Mouse (Mus musculus): ENCODE data around the gene Ywhag. TPM values are rescaled to one million over a fixed set of nuclear protein-coding genes. Genes with fewer than 3 reads are reported as not detected.

Ywhag gene
- polyA plus RNA-seq, 1 experiment from 2014 or later, result 132 TPM

- Histone ChIP-seq H3K4me3 (ENCODE audit: low read depth, low read length) (no peak overlapping the region), H3K4me2 (ENCODE audit: low read depth, low read length) (no peak overlapping the region), H3K27me3 (ENCODE audit: control insufficient read depth, insufficient read depth, low read length) (no peaks in the 10 kb centered on the region; the same call in 1 of the 2 replicates), H3K36me3 (replicated peaks; ENCODE audit: control insufficient read depth, insufficient read depth, low read depth, low read length) (no peaks in the 10 kb centered on the region), H3K4me1 (ENCODE audit: control insufficient read depth, insufficient read depth, low read length) (no peaks in the 10 kb centered on the region; the same call in 1 of the 2 replicates), H3K9me3 (replicated peaks; ENCODE audit: control insufficient read depth, low read length) (no peaks in the 10 kb centered on the region), H3K27ac (replicated peaks; ENCODE audit: low read depth, low read length) (no peak overlapping the region), H3K9ac (replicated peaks; ENCODE audit: low read length) (no peak overlapping the region)
- ATAC-seq (replicated peaks; ENCODE audit: insufficient number of reproducible peaks, low FRiP score, low TSS enrichment, low read depth), result no peak
- DNase-seq (ENCODE audit: low spot score), result peak; percentile 60
- WGBS, result 53% methylated on average over 1 of the region's 1 CpGs
These were observed 34.4 kb upstream of the Ywhag start for GRCm38 (mm10) chr5:135968781-135969180.

GRCm38 (mm10) chr5:135966866-135967265, 32.5 kb upstream of the Ywhag start:
- peaks cover 3% of the 10 kb centered on the region; the same call in 1 of the 2 replicates for H3K4me1 ChIP-seq (ENCODE audit: control insufficient read depth, insufficient read depth, low read length)
- no peak overlapping the region for H3K9ac ChIP-seq (replicated peaks; ENCODE audit: low read length)
- no peaks in the 10 kb centered on the region for H3K36me3 ChIP-seq (replicated peaks; ENCODE audit: control insufficient read depth, insufficient read depth, low read depth, low read length)
- DNase-seq (ENCODE audit: low spot score), result no peak
- no peaks in the 10 kb centered on the region for H3K9me3 ChIP-seq (replicated peaks; ENCODE audit: control insufficient read depth, low read length)
- 66% methylated on average over 9 of the region's 9 CpGs for WGBS
- H3K27me3 ChIP-seq (ENCODE audit: control insufficient read depth, insufficient read depth, low read length), result no peaks in the 10 kb centered on the region; the same call in 1 of the 2 replicates
- no peak for ATAC-seq (replicated peaks; ENCODE audit: insufficient number of reproducible peaks, low FRiP score, low TSS enrichment, low read depth)
- no peak overlapping the region for H3K4me3 ChIP-seq (ENCODE audit: low read depth, low read length)
- H3K27ac ChIP-seq (replicated peaks; ENCODE audit: low read depth, low read length), result no peak overlapping the region
- no peak overlapping the region for H3K4me2 ChIP-seq (ENCODE audit: low read depth, low read length)

DNA sequence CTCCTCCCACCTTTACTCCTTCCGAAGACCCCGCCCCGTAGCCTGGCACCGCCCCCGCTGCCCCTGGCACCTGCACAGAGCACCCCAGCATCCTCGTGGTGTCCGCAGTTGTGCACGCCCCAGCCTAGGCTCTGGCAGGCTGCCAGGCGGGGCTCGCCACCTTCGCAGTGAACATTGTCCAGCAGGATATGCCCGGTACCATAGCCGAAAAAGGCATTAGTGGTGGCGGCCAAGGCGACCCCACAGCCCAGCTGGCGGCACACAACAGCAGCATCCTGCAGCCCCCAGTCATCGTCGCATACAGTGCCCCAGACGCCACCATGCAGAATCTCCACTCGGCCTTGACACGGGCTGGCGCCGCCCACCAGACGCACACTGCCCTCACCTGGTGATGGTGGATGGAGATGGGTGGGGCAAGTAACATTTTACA, 31.1 kb upstream of the Ywhag start:
- Histone ChIP-seq H3K9ac (replicated peaks; ENCODE audit: low read length) (0 out of 2 replicates have a peak overlapping the region, but pooled peaks have one; percentile 3), H3K4me1 (ENCODE audit: control insufficient read depth, insufficient read depth, low read length) (peaks cover 3% of the 10 kb centered on the region; the same call in 1 of the 2 replicates), H3K27ac (replicated peaks; ENCODE audit: low read depth, low read length) (no peak overlapping the region), H3K4me3 (ENCODE audit: low read depth, low read length) (no peak overlapping the region), H3K9me3 (replicated peaks; ENCODE audit: control insufficient read depth, low read length) (no peaks in the 10 kb centered on the region), H3K27me3 (ENCODE audit: control insufficient read depth, insufficient read depth, low read length) (no peaks in the 10 kb centered on the region; the same call in 1 of the 2 replicates), H3K36me3 (replicated peaks; ENCODE audit: control insufficient read depth, insufficient read depth, low read depth, low read length) (no peaks in the 10 kb centered on the region), H3K4me2 (ENCODE audit: low read depth, low read length) (peak overlapping the region; percentile 30; the same call in 1 of the 2 replicates)
- no peak for DNase-seq (ENCODE audit: low spot score)
- WGBS, result 12% methylated on average over 24 of the region's 24 CpGs
- ATAC-seq (replicated peaks; ENCODE audit: insufficient number of reproducible peaks, low FRiP score, low TSS enrichment, low read depth), result no peak

DNA sequence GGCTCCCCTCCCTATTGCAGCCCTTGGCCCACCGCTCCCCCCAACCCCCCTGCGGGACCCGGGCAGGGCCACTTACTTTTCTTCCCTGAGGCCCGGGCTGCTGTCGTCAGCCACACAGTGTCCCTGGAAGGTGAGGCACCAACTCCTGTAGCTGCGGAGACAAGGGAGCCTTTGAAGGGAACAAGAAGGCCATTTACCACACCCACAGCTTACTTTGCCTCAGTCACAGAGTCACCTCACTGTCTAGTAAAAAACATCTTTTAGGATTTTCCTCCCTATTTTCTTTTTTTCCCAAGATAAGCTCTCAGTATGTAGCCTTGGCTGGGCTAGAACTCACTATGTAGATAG, 28.8 kb upstream of the Ywhag start:
- WGBS, result 6% methylated on average over 6 of the region's 6 CpGs

GRCm38 (mm10) chr5:135962492-135963279, 28.3 kb upstream of the Ywhag start:
- H3K9me3 ChIP-seq (replicated peaks; ENCODE audit: control insufficient read depth, low read length), result no peaks in the 10 kb centered on the region
- ATAC-seq (replicated peaks; ENCODE audit: insufficient number of reproducible peaks, low FRiP score, low TSS enrichment, low read depth) (peak; percentile 96), DNase-seq (ENCODE audit: low spot score) (peak; percentile 99)
- peak overlapping the region; percentile 93 for H3K9ac ChIP-seq (replicated peaks; ENCODE audit: low read length)
- H3K4me3 ChIP-seq (ENCODE audit: low read depth, low read length), result peak overlapping the region; percentile 66
- peak overlapping the region; percentile 84 for H3K27ac ChIP-seq (replicated peaks; ENCODE audit: low read depth, low read length)
- peak overlapping the region; percentile 99 for H3K4me2 ChIP-seq (ENCODE audit: low read depth, low read length)
- no peaks in the 10 kb centered on the region for H3K36me3 ChIP-seq (replicated peaks; ENCODE audit: control insufficient read depth, insufficient read depth, low read depth, low read length)
- WGBS, result under 1% methylated on average over 59 of the region's 64 CpGs
- peaks cover 3% of the 10 kb centered on the region; the same call in 1 of the 2 replicates for H3K4me1 ChIP-seq (ENCODE audit: control insufficient read depth, insufficient read depth, low read length)
- H3K27me3 ChIP-seq (ENCODE audit: control insufficient read depth, insufficient read depth, low read length), result no peaks in the 10 kb centered on the region; the same call in 1 of the 2 replicates

More for the DNA sequence above, 28.8 kb upstream of the Ywhag start:
- no peaks in the 10 kb centered on the region; the same call in 1 of the 2 replicates for H3K27me3 ChIP-seq (ENCODE audit: control insufficient read depth, insufficient read depth, low read length)
- peak overlapping the region; percentile 84 for H3K27ac ChIP-seq (replicated peaks; ENCODE audit: low read depth, low read length)
- peak; percentile 20 for DNase-seq (ENCODE audit: low spot score)
- peak overlapping the region; percentile 99 for H3K4me2 ChIP-seq (ENCODE audit: low read depth, low read length)
- no peaks in the 10 kb centered on the region for H3K36me3 ChIP-seq (replicated peaks; ENCODE audit: control insufficient read depth, insufficient read depth, low read depth, low read length)
- ATAC-seq (replicated peaks; ENCODE audit: insufficient number of reproducible peaks, low FRiP score, low TSS enrichment, low read depth), result no peak
- peak overlapping the region; percentile 93 for H3K9ac ChIP-seq (replicated peaks; ENCODE audit: low read length)
- no peaks in the 10 kb centered on the region for H3K9me3 ChIP-seq (replicated peaks; ENCODE audit: control insufficient read depth, low read length)
- peaks cover 3% of the 10 kb centered on the region; the same call in 1 of the 2 replicates for H3K4me1 ChIP-seq (ENCODE audit: control insufficient read depth, insufficient read depth, low read length)
- peak overlapping the region; percentile 66 for H3K4me3 ChIP-seq (ENCODE audit: low read depth, low read length)

- no peaks in the 10 kb centered on the region for H3K36me3 ChIP-seq (replicated peaks; ENCODE audit: control insufficient read depth, insufficient read depth, low read depth, low read length)
- peak overlapping the region; percentile 2 for H3K9ac ChIP-seq (replicated peaks; ENCODE audit: low read length)
- H3K4me2 ChIP-seq (ENCODE audit: low read depth, low read length), result peak overlapping the region; percentile 38
- H3K27ac ChIP-seq (replicated peaks; ENCODE audit: low read depth, low read length), result peak overlapping the region; percentile 53
- no peaks in the 10 kb centered on the region; the same call in 1 of the 2 replicates for H3K27me3 ChIP-seq (ENCODE audit: control insufficient read depth, insufficient read depth, low read length)
- peaks cover 3% of the 10 kb centered on the region; the same call in 1 of the 2 replicates for H3K4me1 ChIP-seq (ENCODE audit: control insufficient read depth, insufficient read depth, low read length)
- H3K4me3 ChIP-seq (ENCODE audit: low read depth, low read length), result peak overlapping the region; percentile 66
- 3% methylated on average over 11 of the region's 11 CpGs for WGBS
- no peak for DNase-seq (ENCODE audit: low spot score)
- no peaks in the 10 kb centered on the region for H3K9me3 ChIP-seq (replicated peaks; ENCODE audit: control insufficient read depth, low read length)
- ATAC-seq (replicated peaks; ENCODE audit: insufficient number of reproducible peaks, low FRiP score, low TSS enrichment, low read depth), result no peak; the same call in 1 of the 2 replicates
These were observed 27.7 kb upstream of the Ywhag start for GRCm38 (mm10) chr5:135962125-135962491.

DNA sequence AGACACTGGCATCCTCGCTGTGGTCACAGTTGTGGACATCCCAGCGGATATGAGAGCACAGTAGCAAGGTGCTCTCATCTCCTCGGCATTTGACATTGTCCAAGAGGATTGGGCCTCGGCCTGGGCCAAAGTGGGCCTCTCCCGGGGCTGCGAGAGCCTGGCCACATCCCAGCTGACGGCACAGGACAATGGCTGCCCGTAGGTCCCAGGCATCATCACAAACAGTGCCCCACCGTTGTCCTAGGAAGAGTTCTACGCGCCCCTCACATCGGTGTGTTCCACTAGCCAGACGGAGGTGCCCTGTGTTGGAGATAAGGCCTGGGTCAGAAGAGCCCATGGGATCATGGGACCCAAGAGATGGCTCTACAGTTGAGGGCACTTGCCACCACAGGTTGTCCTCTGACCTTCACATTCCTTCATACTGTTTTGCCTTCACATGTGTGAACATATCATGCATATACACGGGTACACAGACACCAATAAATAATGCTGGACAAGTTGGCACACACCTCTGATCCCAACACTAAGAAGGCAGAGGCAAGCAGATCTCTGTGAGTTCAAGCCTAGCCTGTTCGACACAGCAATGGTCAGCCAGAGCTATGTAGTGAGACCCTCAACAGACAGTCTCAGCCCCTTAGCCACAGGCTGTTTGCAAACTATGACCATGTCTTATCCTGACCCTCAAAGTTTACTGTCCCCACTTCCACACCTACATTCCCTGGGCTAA, 26.7 kb upstream of the Ywhag start:
- no peak overlapping the region for H3K27ac ChIP-seq (replicated peaks; ENCODE audit: low read depth, low read length)
- no peaks in the 10 kb centered on the region for H3K36me3 ChIP-seq (replicated peaks; ENCODE audit: control insufficient read depth, insufficient read depth, low read depth, low read length)
- no peak overlapping the region for H3K9ac ChIP-seq (replicated peaks; ENCODE audit: low read length)
- no peak overlapping the region for H3K4me3 ChIP-seq (ENCODE audit: low read depth, low read length)
- 94% methylated on average over 15 of the region's 15 CpGs for WGBS
- no peaks in the 10 kb centered on the region; the same call in 1 of the 2 replicates for H3K27me3 ChIP-seq (ENCODE audit: control insufficient read depth, insufficient read depth, low read length)
- H3K9me3 ChIP-seq (replicated peaks; ENCODE audit: control insufficient read depth, low read length), result no peaks in the 10 kb centered on the region
- DNase-seq (ENCODE audit: low spot score) (no peak), ATAC-seq (replicated peaks; ENCODE audit: insufficient number of reproducible peaks, low FRiP score, low TSS enrichment, low read depth) (no peak)
- H3K4me1 ChIP-seq (ENCODE audit: control insufficient read depth, insufficient read depth, low read length), result peaks cover 3% of the 10 kb centered on the region; the same call in 1 of the 2 replicates
- no peak overlapping the region for H3K4me2 ChIP-seq (ENCODE audit: low read depth, low read length)
